Mouse (Mus musculus): ENCODE results near the gene Mepce. TPM values are rescaled to one million over a fixed set of nuclear protein-coding genes. Genes with fewer than 3 reads are reported as not detected.

Mepce gene
- total RNA-seq, 1 experiment, result 42.3 TPM

GRCm38 (mm10) chr5:137745214-137746171 is 42.0 kb downstream of the Mepce start, which contains the start of gene Tsc22d4:
Gene Tsc22d4, plus strand, starts transcription at chr5:137745730.
- no peaks in the 10 kb centered on the region for H3K9me3 ChIP-seq (ENCODE audit: control insufficient read depth, insufficient read depth, low read depth, low read length)
- DNase-seq (ENCODE audit: low read depth, low spot score), result peak; percentile 90
- H3K27ac ChIP-seq (ENCODE audit: insufficient read depth, low read depth, low read length, poor library complexity, severe bottlenecking), result peak within 1 kb of the TSS; percentile 68
- in situ Hi-C loops (cut with MboI; ENCODE audit: low sequenced_read_pairs in 2 of 2, unreplicated experiment in 2 of 2), result no loop called here
- peak within 1 kb of the TSS; percentile 66 for H3K9ac ChIP-seq (ENCODE audit: insufficient read depth, low read depth, low read length, poor library complexity, severe bottlenecking)
- no peak for TF ChIP-seq CHD2 (IDR thresholded peaks at IDR 0.05; ENCODE audit: low read depth, low read length)
- TF ChIP-seq HCFC1 (IDR thresholded peaks at IDR 0.05; ENCODE audit: borderline replicate concordance, insufficient read depth, low read length), result no peak; the same call in 1 of the 2 replicates
- no peak for TF ChIP-seq MAFK (IDR thresholded peaks at IDR 0.05; ENCODE audit: insufficient read depth, low read depth, low read length)
- TF ChIP-seq ZC3H11A (IDR thresholded peaks at IDR 0.05; ENCODE audit: borderline replicate concordance, low read depth, low read length), result no peak
- TF ChIP-seq ZNF384 (IDR thresholded peaks at IDR 0.05; ENCODE audit: low read depth, low read length), result peak; percentile 77
- no peaks in the 10 kb centered on the region for H3K36me3 ChIP-seq (ENCODE audit: control insufficient read depth, insufficient read depth, low read length, poor library complexity, severe bottlenecking)
- H3K4me3 ChIP-seq (ENCODE audit: insufficient read depth in 1 of 2, low read depth in 1 of 2, low read length in 2 of 2, poor library complexity in 1 of 2, severe bottlenecking in 1 of 2), result peak within 1 kb of the TSS; percentile 72 to 89
- H3K4me1 ChIP-seq (ENCODE audit: control insufficient read depth in 2 of 2, insufficient read depth in 2 of 2, low read length in 2 of 2, poor library complexity in 1 of 2), result peaks cover 3 to 24% of the 10 kb centered on the region in 2 experiments

DNA sequence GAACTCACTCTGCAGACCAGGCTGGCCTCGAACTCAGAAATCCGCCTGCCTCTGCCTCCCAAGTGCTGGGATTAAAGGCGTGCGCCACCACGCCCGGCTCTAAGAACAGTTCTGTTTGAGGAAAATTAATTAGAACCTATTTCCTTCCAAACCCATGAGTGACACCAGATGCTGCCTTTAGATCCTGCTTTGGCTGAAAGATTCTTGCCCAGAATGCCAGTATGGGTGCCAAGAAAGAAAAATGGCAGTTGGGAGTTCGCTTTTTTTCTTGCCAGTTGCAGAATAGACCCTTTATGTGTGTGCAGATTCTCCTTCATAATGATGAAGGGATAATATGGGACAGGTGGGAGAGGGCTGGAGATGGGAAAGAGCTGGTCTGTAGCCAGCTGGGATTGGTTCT is 43.3 kb downstream of the Mepce start:
- in situ Hi-C loops (cut with MboI; ENCODE audit: low sequenced_read_pairs in 2 of 2, unreplicated experiment in 2 of 2), result no loop called here
- Histone ChIP-seq H3K9me3 (ENCODE audit: control insufficient read depth, insufficient read depth, low read depth, low read length) (no peaks in the 10 kb centered on the region), H3K27ac (ENCODE audit: insufficient read depth, low read depth, low read length, poor library complexity, severe bottlenecking) (no peak overlapping the region), H3K36me3 (ENCODE audit: control insufficient read depth, insufficient read depth, low read length, poor library complexity, severe bottlenecking) (no peaks in the 10 kb centered on the region), H3K9ac (ENCODE audit: insufficient read depth, low read depth, low read length, poor library complexity, severe bottlenecking) (no peak overlapping the region), H3K4me1 (ENCODE audit: control insufficient read depth in 2 of 2, insufficient read depth in 2 of 2, low read length in 2 of 2, poor library complexity in 1 of 2) (peaks cover 3 to 28% of the 10 kb centered on the region in 2 experiments), H3K4me3 (ENCODE audit: insufficient read depth in 1 of 2, low read depth in 1 of 2, low read length in 2 of 2, poor library complexity in 1 of 2, severe bottlenecking in 1 of 2) (no peak overlapping the region)
- DNase-seq (ENCODE audit: low read depth, low spot score), result no peak
- TF ChIP-seq MAFK (IDR thresholded peaks at IDR 0.05; ENCODE audit: insufficient read depth, low read depth, low read length), result no peak
- no peak for TF ChIP-seq HCFC1 (IDR thresholded peaks at IDR 0.05; ENCODE audit: borderline replicate concordance, insufficient read depth, low read length)
- no peak for TF ChIP-seq ZNF384 (IDR thresholded peaks at IDR 0.05; ENCODE audit: low read depth, low read length)
- TF ChIP-seq ZC3H11A (IDR thresholded peaks at IDR 0.05; ENCODE audit: borderline replicate concordance, low read depth, low read length), result no peak
- no peak for TF ChIP-seq CHD2 (IDR thresholded peaks at IDR 0.05; ENCODE audit: low read depth, low read length)

- in situ Hi-C loops (cut with MboI; ENCODE audit: low sequenced_read_pairs in 2 of 2, unreplicated experiment in 2 of 2), result no loop called here
- peaks cover 2 to 25% of the 10 kb centered on the region in 2 experiments; a peak in 3 of 4 replicates for H3K4me1 ChIP-seq (ENCODE audit: control insufficient read depth in 2 of 2, insufficient read depth in 2 of 2, low read length in 2 of 2, poor library complexity in 1 of 2)
- H3K4me3 ChIP-seq (ENCODE audit: insufficient read depth in 1 of 2, low read depth in 1 of 2, low read length in 2 of 2, poor library complexity in 1 of 2, severe bottlenecking in 1 of 2), result no peak overlapping the region
- no peak for DNase-seq (ENCODE audit: low read depth, low spot score)
- no peak overlapping the region; the same call in 1 of the 2 replicates for H3K9ac ChIP-seq (ENCODE audit: insufficient read depth, low read depth, low read length, poor library complexity, severe bottlenecking)
- H3K27ac ChIP-seq (ENCODE audit: insufficient read depth, low read depth, low read length, poor library complexity, severe bottlenecking), result no peak overlapping the region
- no peaks in the 10 kb centered on the region; the same call in 1 of the 2 replicates for H3K36me3 ChIP-seq (ENCODE audit: control insufficient read depth, insufficient read depth, low read length, poor library complexity, severe bottlenecking)
- TF ChIP-seq CHD2 (IDR thresholded peaks at IDR 0.05; ENCODE audit: low read depth, low read length), result no peak
- no peak for TF ChIP-seq ZC3H11A (IDR thresholded peaks at IDR 0.05; ENCODE audit: borderline replicate concordance, low read depth, low read length)
- TF ChIP-seq ZNF384 (IDR thresholded peaks at IDR 0.05; ENCODE audit: low read depth, low read length), result no peak
- TF ChIP-seq HCFC1 (IDR thresholded peaks at IDR 0.05; ENCODE audit: borderline replicate concordance, insufficient read depth, low read length), result no peak
- no peak for TF ChIP-seq MAFK (IDR thresholded peaks at IDR 0.05; ENCODE audit: insufficient read depth, low read depth, low read length)
- no peaks in the 10 kb centered on the region for H3K9me3 ChIP-seq (ENCODE audit: control insufficient read depth, insufficient read depth, low read depth, low read length)
Measured at GRCm38 (mm10) chr5:137742836-137743235, 44.6 kb downstream of the Mepce start.

- in situ Hi-C loops (cut with MboI; ENCODE audit: low sequenced_read_pairs in 2 of 2, unreplicated experiment in 2 of 2), result no loop called here
- no peak overlapping the region; the same call in 1 of the 2 replicates for H3K27ac ChIP-seq (ENCODE audit: insufficient read depth, low read depth, low read length, poor library complexity, severe bottlenecking)
- H3K9ac ChIP-seq (ENCODE audit: insufficient read depth, low read depth, low read length, poor library complexity, severe bottlenecking), result peak overlapping the region; percentile 45; the same call in 1 of the 2 replicates
- peak overlapping the region; percentile 90 to 98; a peak in 3 of 4 replicates for H3K4me3 ChIP-seq (ENCODE audit: insufficient read depth in 1 of 2, low read depth in 1 of 2, low read length in 2 of 2, poor library complexity in 1 of 2, severe bottlenecking in 1 of 2)
- TF ChIP-seq CHD2 (IDR thresholded peaks at IDR 0.05; ENCODE audit: low read depth, low read length) (no peak), ZNF384 (IDR thresholded peaks at IDR 0.05; ENCODE audit: low read depth, low read length) (no peak), ZC3H11A (IDR thresholded peaks at IDR 0.05; ENCODE audit: borderline replicate concordance, low read depth, low read length) (no peak), HCFC1 (IDR thresholded peaks at IDR 0.05; ENCODE audit: borderline replicate concordance, insufficient read depth, low read length) (no peak)
- peaks cover 3% of the 10 kb centered on the region; the same call in 1 of the 2 replicates for H3K36me3 ChIP-seq (ENCODE audit: control insufficient read depth, insufficient read depth, low read length, poor library complexity, severe bottlenecking)
- no peaks in the 10 kb centered on the region for H3K9me3 ChIP-seq (ENCODE audit: control insufficient read depth, insufficient read depth, low read depth, low read length)
- no peak for DNase-seq (ENCODE audit: low read depth, low spot score)
- peaks cover 2 to 21% of the 10 kb centered on the region in 2 experiments; a peak in 3 of 4 replicates for H3K4me1 ChIP-seq (ENCODE audit: control insufficient read depth in 2 of 2, insufficient read depth in 2 of 2, low read length in 2 of 2, poor library complexity in 1 of 2)
Measured at GRCm38 (mm10) chr5:137742048-137742447, 45.4 kb downstream of the Mepce start.

All from ES-E14 (cell line).